ENCODE assay signal across 15 mouse cellular contexts in the genomic region with DNA sequence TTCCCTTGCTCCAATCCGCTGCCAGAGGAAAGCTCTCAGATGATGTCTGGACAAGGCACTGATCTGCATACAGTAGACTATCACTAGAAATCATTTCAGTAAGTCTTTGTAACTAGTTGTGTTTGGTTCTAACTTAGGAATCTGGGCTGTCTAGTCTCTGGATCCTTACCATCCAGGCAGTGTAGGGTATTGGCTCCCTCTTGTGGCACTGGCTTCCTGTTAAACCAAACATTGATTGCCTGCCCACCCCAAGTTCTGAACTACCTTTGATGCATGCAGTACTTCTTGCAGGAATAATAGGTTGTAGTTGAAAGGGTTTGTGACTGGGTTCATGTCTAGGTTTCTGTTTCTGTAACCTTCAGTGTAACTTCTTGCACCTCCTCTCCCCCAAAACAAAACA.
DNase-seq lines count a peak whose midpoint lies in the region; ATAC-seq and TF ChIP-seq lines count a peak whose summit lies in the region.
"Had no signal": no experiment of that assay in that cellular context is flagged by ENCODE, and none has a peak within 500 bp of the region (broad histone marks: within the 10 kb centered on the region; RNA-seq: fewer than 3 reads in every experiment).

No protein-coding gene starts in this region.

- no peak overlapping the region for H3K9ac ChIP-seq in hindbrain, postnatal 0 days (replicated peaks; ENCODE audit: low read length)
- H3K9ac ChIP-seq in stomach, postnatal 0 days (ENCODE audit: low read length) = no peak overlapping the region
- H3K9ac ChIP-seq: heart, embryonic 15.5 days; liver, embryonic 13.5 days; neural tube, embryonic 12.5 days had no signal

- no peaks in the 10 kb centered on the region for H3K9me3 ChIP-seq in hindbrain, postnatal 0 days (ENCODE audit: low read length)
- no peaks in the 10 kb centered on the region for H3K9me3 ChIP-seq in hindbrain, embryonic 10.5 days
- H3K9me3 ChIP-seq in stomach, postnatal 0 days (ENCODE audit: control insufficient read depth, low read length) = no peaks in the 10 kb centered on the region
- H3K9me3 ChIP-seq: heart, embryonic 15.5 days; liver, embryonic 13.5 days; neural tube, embryonic 12.5 days had no signal

- TF ChIP-seq POLR2A in cerebellum, adult 2 months (IDR thresholded peaks at IDR 0.05; ENCODE audit: borderline replicate concordance, insufficient read depth, low read length) = no peak

- H3K27ac ChIP-seq in cerebellum, adult 2 months (ENCODE audit: insufficient read depth, low read length) = no peak overlapping the region
- no peak overlapping the region for H3K27ac ChIP-seq in hindbrain, postnatal 0 days
- H3K27ac ChIP-seq in hindbrain, embryonic 10.5 days = no peak overlapping the region
- no peak overlapping the region for H3K27ac ChIP-seq in stomach, postnatal 0 days (replicated peaks)
- H3K27ac ChIP-seq: heart, embryonic 15.5 days; liver, embryonic 13.5 days; neural tube, embryonic 12.5 days had no signal

- DNase-seq in cerebellum, adult 2 months = no peak
- no peak for DNase-seq in cerebellum, adult 18-20 months
- peak; percentile 15 for DNase-seq in hindbrain, postnatal 0 days (ENCODE audit: low spot score)
- no peak for DNase-seq in hindbrain, embryonic 10.5 days (ENCODE audit: low spot score)
- DNase-seq in retina, embryonic 14.5 days (ENCODE audit: low spot score) = peak; percentile 21
- DNase-seq in retina, postnatal 1 day = no peak
- DNase-seq in stomach, postnatal 0 days (ENCODE audit: low spot score) = no peak
- DNase-seq in adrenal gland, postnatal 25 days = no peak
- DNase-seq: gastrocnemius, postnatal 14 days; kidney, postnatal 10 days; liver, embryonic 13.5 days; lung, postnatal 14 days had no signal

- no peak for TF ChIP-seq EP300 in stomach, postnatal 0 days (optimal IDR thresholded peaks at IDR 0.05)

- WGBS in cerebellum, adult 2 months = 56% methylated on average over 1 of the region's 1 CpGs
- WGBS in hindbrain, postnatal 0 days = 55% methylated on average over 1 of the region's 1 CpGs
- 49% methylated on average over 1 of the region's 1 CpGs for WGBS in hindbrain, embryonic 10.5 days
- 68% methylated on average over 1 of the region's 1 CpGs for WGBS in stomach, postnatal 0 days

- H3K4me1 ChIP-seq in cerebellum, adult 2 months (ENCODE audit: control insufficient read depth, insufficient read depth, low read length) = no peaks in the 10 kb centered on the region
- H3K4me1 ChIP-seq in hindbrain, postnatal 0 days (ENCODE audit: insufficient read depth, low read length) = no peaks in the 10 kb centered on the region
- no peaks in the 10 kb centered on the region for H3K4me1 ChIP-seq in hindbrain, embryonic 10.5 days (replicated peaks)
- no peaks in the 10 kb centered on the region for H3K4me1 ChIP-seq in stomach, postnatal 0 days (replicated peaks; ENCODE audit: control insufficient read depth, insufficient read depth)
- H3K4me1 ChIP-seq: heart, embryonic 15.5 days; liver, embryonic 13.5 days; neural tube, embryonic 12.5 days had no signal

- no peaks in the 10 kb centered on the region for H3K27me3 ChIP-seq in cerebellum, adult 2 months (ENCODE audit: control insufficient read depth, insufficient read depth, low read length)
- H3K27me3 ChIP-seq in hindbrain, postnatal 0 days (ENCODE audit: insufficient read depth, low read length) = no peaks in the 10 kb centered on the region
- no peaks in the 10 kb centered on the region for H3K27me3 ChIP-seq in hindbrain, embryonic 10.5 days (ENCODE audit: insufficient read depth, poor library complexity, severe bottlenecking)
- H3K27me3 ChIP-seq in stomach, postnatal 0 days (ENCODE audit: control insufficient read depth, insufficient read depth, low read length) = no peaks in the 10 kb centered on the region
- H3K27me3 ChIP-seq: heart, embryonic 15.5 days; liver, embryonic 13.5 days; neural tube, embryonic 12.5 days had no signal

- H3K4me2 ChIP-seq in hindbrain, postnatal 0 days (ENCODE audit: low read depth, low read length) = no peak overlapping the region
- H3K4me2 ChIP-seq in stomach, postnatal 0 days (replicated peaks; ENCODE audit: low read depth) = no peak overlapping the region
- H3K4me2 ChIP-seq: heart, embryonic 15.5 days; liver, embryonic 13.5 days; midbrain, embryonic 11.5 days; neural tube, embryonic 12.5 days had no signal

- ATAC-seq in hindbrain, postnatal 0 days = no peak
- no peak for ATAC-seq in stomach, postnatal 0 days (ENCODE audit: low FRiP score, low TSS enrichment)

- H3K36me3 ChIP-seq in hindbrain, postnatal 0 days (ENCODE audit: insufficient read depth, low read length) = no peaks in the 10 kb centered on the region
- no peaks in the 10 kb centered on the region for H3K36me3 ChIP-seq in hindbrain, embryonic 10.5 days
- no peaks in the 10 kb centered on the region for H3K36me3 ChIP-seq in stomach, postnatal 0 days (ENCODE audit: control insufficient read depth, insufficient read depth, low read length)
- H3K36me3 ChIP-seq: heart, embryonic 15.5 days; liver, embryonic 13.5 days; neural tube, embryonic 12.5 days had no signal

- no peak overlapping the region for H3K4me3 ChIP-seq in cerebellum, adult 2 months (replicated peaks; ENCODE audit: insufficient read depth, low read depth, low read length)
- no peak overlapping the region for H3K4me3 ChIP-seq in hindbrain, postnatal 0 days (ENCODE audit: low read length)
- no peak overlapping the region for H3K4me3 ChIP-seq in hindbrain, embryonic 10.5 days
- no peak overlapping the region for H3K4me3 ChIP-seq in stomach, postnatal 0 days (ENCODE audit: low read depth, low read length)
- H3K4me3 ChIP-seq: heart, embryonic 15.5 days; liver, embryonic 13.5 days; neural tube, embryonic 12.5 days had no signal

- TF ChIP-seq CTCF in cerebellum, adult 2 months (IDR thresholded peaks at IDR 0.05; ENCODE audit: borderline replicate concordance, insufficient read depth, low read depth, low read length) = peak; percentile 5; the same call in 1 of the 2 replicates
- peak; percentile 64 for TF ChIP-seq CTCF in hindbrain, postnatal 0 days (IDR thresholded peaks at IDR 0.05; ENCODE audit: low read depth)
- TF ChIP-seq CTCF in stomach, postnatal 0 days (IDR thresholded peaks at IDR 0.05; ENCODE audit: low read depth) = peak; percentile 53

Comparison
In these comparisons a context has a peak if more than half of its experiments do, and no peak if none do; other contexts are left out.
1. DNase-seq: peak in hindbrain, postnatal 0 days (single experiment) and retina, embryonic 14.5 days (single experiment); none in cerebellum, adult 2 months (0 of 2), cerebellum, adult 18-20 months (0 of 2), hindbrain, embryonic 10.5 days (single experiment), retina, postnatal 1 day (single experiment), stomach, postnatal 0 days (single experiment) and adrenal gland, postnatal 25 days (single experiment).
2. CTCF ChIP-seq: peak in every context shown above with its lines; median percentile 64 in hindbrain, postnatal 0 days; 53 in stomach, postnatal 0 days; 5 in cerebellum, adult 2 months.